Mouse (Mus musculus) kidney, postnatal 25 days (tissue): ENCODE data around the gene Ropn1.

ENCODE experiments used
- DNase-seq, 2 experiments: peaks; one replicate each; pipeline ENCODE4 v3.0.0; 2021; ENCODE audit warnings: mixed read lengths in 2 of 2

The Ropn1 gene

GRCm38 (mm10) chr16:34649621-34650020, at the start of gene Ropn1:
Gene Ropn1, plus strand, starts transcription at chr16:34649921.
- no peak for DNase-seq

- DNase-seq: no peak
Observed at GRCm38 (mm10) chr16:34601954-34602353, 47.8 kb upstream of the Ropn1 start.

GRCm38 (mm10) chr16:34603076-34603475, 46.6 kb upstream of the Ropn1 start:
- DNase-seq: no peak

- DNase-seq: no peak
Observed at GRCm38 (mm10) chr16:34603854-34604253, 45.9 kb upstream of the Ropn1 start.

GRCm38 (mm10) chr16:34605679-34606078, 44.0 kb upstream of the Ropn1 start:
- peak; percentile 48 to 50 for DNase-seq

GRCm38 (mm10) chr16:34610137-34610536, 39.6 kb upstream of the Ropn1 start:
- no peak for DNase-seq

- no peak for DNase-seq
Observed at GRCm38 (mm10) chr16:34614021-34614420, 35.7 kb upstream of the Ropn1 start.

GRCm38 (mm10) chr16:34627591-34627990, 22.1 kb upstream of the Ropn1 start:
- no peak for DNase-seq

- DNase-seq: no peak
Observed at GRCm38 (mm10) chr16:34628397-34628796, 21.3 kb upstream of the Ropn1 start.

- no peak for DNase-seq
Observed at GRCm38 (mm10) chr16:34635557-34635956, 14.2 kb upstream of the Ropn1 start.

- no peak for DNase-seq
Observed at GRCm38 (mm10) chr16:34643511-34644259, 6.0 kb upstream of the Ropn1 start.

- no peak for DNase-seq
Observed at GRCm38 (mm10) chr16:34653023-34653422, 3.3 kb downstream of the Ropn1 start.

- DNase-seq: peak in 1 of 2 experiments; percentile 7
Observed at GRCm38 (mm10) chr16:34657566-34657965, 7.8 kb downstream of the Ropn1 start.

- no peak for DNase-seq
Observed at GRCm38 (mm10) chr16:34657983-34658382, 8.3 kb downstream of the Ropn1 start.

- DNase-seq: no peak
Observed at GRCm38 (mm10) chr16:34658388-34658787, 8.7 kb downstream of the Ropn1 start.

GRCm38 (mm10) chr16:34664553-34664952, 14.8 kb downstream of the Ropn1 start:
- DNase-seq: no peak

- peak; percentile 70 to 74 for DNase-seq
Observed at GRCm38 (mm10) chr16:34667031-34667726, 17.5 kb downstream of the Ropn1 start.

- no peak for DNase-seq
Observed at GRCm38 (mm10) chr16:34668341-34668740, 18.6 kb downstream of the Ropn1 start.

- DNase-seq: no peak
Observed at GRCm38 (mm10) chr16:34671966-34672365, 22.2 kb downstream of the Ropn1 start.

GRCm38 (mm10) chr16:34672822-34673221, 23.1 kb downstream of the Ropn1 start:
- no peak for DNase-seq

GRCm38 (mm10) chr16:34674365-34674764, 24.6 kb downstream of the Ropn1 start:
- no peak for DNase-seq

GRCm38 (mm10) chr16:34681823-34682222, 32.1 kb downstream of the Ropn1 start:
- DNase-seq: no peak

- DNase-seq: no peak
Observed at GRCm38 (mm10) chr16:34689879-34690278, 40.2 kb downstream of the Ropn1 start.
